Mouse (Mus musculus) heart, postnatal 0 days (tissue): ENCODE measurements at regions not wholly inside any gene's neighbourhood (a gene's known extent, or its start where the extent isn't known, plus 50 kb on each side); places are given as distances from the start of the nearest gene placed in this dataset.

Source experiments
- ATAC-seq: fragments of 200-750 bp; cut with Nextera tagmentation; 2 replicates; pipeline ENCODE4 v1.8.0; 2017; ENCODE audit warnings: low read depth, moderate number of reproducible peaks, moderate library complexity; ENCODE audit not compliant: insufficient read depth
- DNase-seq: peaks from one replicate; pipeline ENCODE4 v3.0.0-alpha.2; 2016; ENCODE audit warnings: low spot score
- H3K27ac ChIP-seq: fragments of 300-500 bp; sonication (generic); 2 replicates; pipeline ENCODE4 v1.5.1; 2014; ENCODE audit warnings: low read depth, mild to moderate bottlenecking
- H3K27me3 ChIP-seq: fragments of 300-500 bp; sonication (generic); 2 replicates; pipeline ENCODE4 v1.6.1; 2014; ENCODE audit warnings: low read length, mixed read lengths; ENCODE audit not compliant: control insufficient read depth, insufficient read depth
- H3K36me3 ChIP-seq: fragments of 300-500 bp; sonication (generic); replicated peaks from 2 replicates; pipeline ENCODE4 v1.6.1; 2014; ENCODE audit warnings: low read length, mixed read lengths; ENCODE audit not compliant: control insufficient read depth, insufficient read depth
- H3K4me1 ChIP-seq: fragments of 300-500 bp; sonication (generic); 2 replicates; pipeline ENCODE4 v1.6.1; 2014; ENCODE audit warnings: antibody characterized with exemption; ENCODE audit not compliant: control insufficient read depth, insufficient read depth
- H3K4me2 ChIP-seq: fragments of 300-500 bp; sonication (generic); 2 replicates; pipeline ENCODE4 v1.6.1; 2014; ENCODE audit warnings: low read depth, mild to moderate bottlenecking, low read length, moderate library complexity
- H3K4me3 ChIP-seq: fragments of 300-500 bp; sonication (generic); 2 replicates; pipeline ENCODE4 v1.5.1; 2014; ENCODE audit warnings: low read depth, low read length
- H3K9ac ChIP-seq: fragments of 300-500 bp; sonication (generic); replicated peaks from 2 replicates; pipeline ENCODE4 v1.6.1; 2014; ENCODE audit warnings: low read depth, low read length, mixed read lengths
- H3K9me3 ChIP-seq: fragments of 300-500 bp; sonication (generic); replicated peaks from 2 replicates; pipeline ENCODE4 v1.6.1; 2016; ENCODE audit warnings: low read length; ENCODE audit not compliant: control insufficient read depth
- CTCF ChIP-seq: IDR thresholded peaks from 2 replicates; pipeline ENCODE4 v1.5.1; 2016; ENCODE audit warnings: antibody characterized with exemption, control low read depth, low read depth
- EP300 ChIP-seq: IDR thresholded peaks from 2 replicates; pipeline ENCODE4 v1.6.1; 2016; ENCODE audit warnings: antibody characterized with exemption, low read depth
- WGBS: fragments of 180-500 bp; shearing (Covaris S2); extraction: QIAGEN DNeasy Blood & Tissue Kit; methylation state at CpG from one replicate; pipeline ENCODE4 v1.1.7; 2014; 5-methylcytosine and 5-hydroxymethylcytosine counted together

DNA sequence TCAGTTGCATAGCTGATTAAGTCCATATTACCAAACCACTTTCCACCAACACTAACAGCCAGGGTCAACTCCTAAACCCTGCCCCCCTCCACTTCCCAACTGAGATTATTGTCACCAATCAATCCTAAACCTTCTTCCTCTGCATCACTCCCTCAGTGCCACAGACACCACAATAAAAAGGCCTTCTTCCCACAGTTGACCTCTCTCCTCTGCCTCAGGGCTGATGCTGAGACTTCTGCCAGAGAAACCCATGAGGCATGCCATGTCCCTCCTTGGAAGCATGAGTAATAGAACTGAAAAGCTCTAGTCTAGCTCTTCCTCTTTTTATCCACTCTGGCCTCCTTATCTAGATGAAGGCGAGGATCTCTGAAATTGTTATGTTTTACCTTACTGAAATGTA is 300.0 kb upstream of the Clec14a start:
- H3K4me2 ChIP-seq = no peak overlapping the region
- TF ChIP-seq CTCF (no peak), EP300 (no peak)
- ATAC-seq (no peak), DNase-seq (no peak)
- H3K4me3 ChIP-seq = no peak overlapping the region
- no peaks in the 10 kb centered on the region for H3K36me3 ChIP-seq
- WGBS = 77% methylated on average over 1 of the region's 1 CpGs
- no peaks in the 10 kb centered on the region for H3K4me1 ChIP-seq
- no peaks in the 10 kb centered on the region for H3K27me3 ChIP-seq
- H3K27ac ChIP-seq = no peak overlapping the region
- no peak overlapping the region for H3K9ac ChIP-seq
- no peaks in the 10 kb centered on the region for H3K9me3 ChIP-seq

DNA sequence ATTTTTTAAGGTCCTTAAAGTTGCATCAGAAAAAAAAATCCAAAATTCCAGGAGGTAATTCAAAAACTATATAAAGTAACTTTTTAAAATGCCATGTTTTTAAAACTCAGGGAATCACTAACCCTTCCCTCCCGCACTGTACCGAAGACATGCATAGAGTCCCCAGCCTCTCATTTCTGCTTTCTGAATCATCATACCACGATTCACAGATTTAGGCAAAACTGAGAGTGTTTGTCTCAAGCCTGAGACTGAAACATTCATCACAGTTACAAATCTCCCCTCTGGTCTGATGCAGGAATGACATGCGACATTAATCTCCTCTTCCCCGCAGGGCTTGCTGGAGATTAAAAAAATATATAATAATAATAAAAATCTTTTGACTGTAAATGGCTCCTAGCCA is 291.8 kb upstream of the Clec14a start:
- H3K4me3 ChIP-seq = no peak overlapping the region
- no peaks in the 10 kb centered on the region for H3K27me3 ChIP-seq
- no peak overlapping the region for H3K9ac ChIP-seq
- H3K27ac ChIP-seq = no peak overlapping the region
- H3K4me1 ChIP-seq = no peaks in the 10 kb centered on the region
- ATAC-seq (no peak), DNase-seq (no peak)
- H3K36me3 ChIP-seq = no peaks in the 10 kb centered on the region
- H3K9me3 ChIP-seq = no peaks in the 10 kb centered on the region
- TF ChIP-seq CTCF = no peak
- no peak for TF ChIP-seq EP300
- H3K4me2 ChIP-seq = no peak overlapping the region
- WGBS = 77% methylated on average over 5 of the region's 5 CpGs

DNA sequence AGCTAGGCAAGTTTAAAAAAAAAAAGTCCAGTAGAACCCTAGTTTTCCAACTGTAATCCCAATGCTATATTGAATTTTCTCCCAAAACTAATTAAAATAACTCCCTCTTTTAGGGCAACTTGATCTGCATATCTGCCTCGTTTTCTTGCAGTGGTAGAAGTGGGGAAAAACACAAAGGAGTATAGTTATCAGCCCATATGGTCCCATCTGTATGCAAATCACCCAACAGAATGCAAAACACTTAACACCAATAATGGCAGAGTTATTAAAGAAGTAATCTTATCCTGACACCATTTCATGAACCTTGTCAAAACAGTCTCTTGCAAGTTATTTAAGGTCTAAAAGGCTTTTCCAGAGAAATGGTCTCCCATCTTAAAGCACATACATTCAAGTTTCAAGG is 290.7 kb upstream of the Clec14a start:
- Histone ChIP-seq H3K4me2 (no peak overlapping the region), H3K27ac (no peak overlapping the region), H3K27me3 (no peaks in the 10 kb centered on the region), H3K9ac (no peak overlapping the region), H3K36me3 (no peaks in the 10 kb centered on the region), H3K9me3 (no peaks in the 10 kb centered on the region), H3K4me1 (no peaks in the 10 kb centered on the region), H3K4me3 (no peak overlapping the region)
- TF ChIP-seq CTCF (no peak), EP300 (no peak)
- 35% methylated on average over 1 of the region's 1 CpGs for WGBS
- no peak for DNase-seq
- ATAC-seq = no peak

DNA sequence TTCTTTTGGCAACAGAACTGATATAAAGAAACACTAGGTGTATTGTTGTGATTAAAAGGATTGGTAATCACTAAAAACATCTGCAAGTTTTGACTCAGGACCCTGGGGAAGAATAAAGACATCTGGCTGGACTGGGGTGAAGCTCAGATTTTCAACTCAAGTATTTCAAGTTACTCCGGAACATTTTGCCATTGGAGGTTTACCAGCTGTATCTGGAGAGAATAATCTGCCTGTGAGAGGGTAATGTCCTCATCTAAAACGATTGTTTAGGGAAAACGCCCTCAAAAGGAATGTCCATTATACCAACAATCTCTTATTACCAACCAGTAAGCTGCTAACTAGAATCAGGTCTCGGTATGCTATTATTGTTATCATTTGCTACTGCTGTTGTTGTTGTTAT is 288.2 kb upstream of the Clec14a start:
- DNase-seq (no peak), ATAC-seq (no peak)
- Histone ChIP-seq H3K36me3 (no peaks in the 10 kb centered on the region), H3K4me2 (no peak overlapping the region), H3K9me3 (no peaks in the 10 kb centered on the region), H3K27me3 (no peaks in the 10 kb centered on the region), H3K4me3 (no peak overlapping the region), H3K4me1 (no peaks in the 10 kb centered on the region), H3K9ac (no peak overlapping the region), H3K27ac (no peak overlapping the region)
- WGBS = 71% methylated on average over 4 of the region's 4 CpGs
- TF ChIP-seq CTCF (no peak), EP300 (no peak)

DNA sequence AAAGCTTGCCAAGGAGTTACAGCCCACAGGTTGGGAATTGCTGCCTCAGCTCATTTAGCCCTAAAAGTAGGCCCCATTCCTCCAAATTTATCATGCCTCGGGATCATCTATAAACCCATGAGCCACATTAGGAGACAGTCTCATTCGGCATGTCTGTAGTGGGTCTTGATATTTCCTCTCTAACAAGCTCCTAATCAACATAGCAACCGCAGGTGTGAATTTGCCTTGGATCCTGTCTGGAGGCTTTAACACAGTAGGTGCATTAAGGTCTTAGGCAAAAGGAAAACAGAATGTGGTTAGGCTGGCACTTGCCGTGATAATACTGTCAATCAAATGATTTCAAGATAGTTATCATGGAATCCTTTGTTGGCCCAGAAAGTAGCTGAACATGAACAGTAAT is 287.7 kb upstream of the Clec14a start:
- ATAC-seq (no peak), DNase-seq (no peak)
- Histone ChIP-seq H3K4me2 (no peak overlapping the region), H3K4me3 (no peak overlapping the region), H3K9ac (no peak overlapping the region), H3K4me1 (no peaks in the 10 kb centered on the region), H3K27ac (no peak overlapping the region), H3K9me3 (no peaks in the 10 kb centered on the region), H3K36me3 (no peaks in the 10 kb centered on the region), H3K27me3 (no peaks in the 10 kb centered on the region)
- WGBS = 66% methylated on average over 4 of the region's 4 CpGs
- no peak for TF ChIP-seq CTCF
- no peak for TF ChIP-seq EP300

DNA sequence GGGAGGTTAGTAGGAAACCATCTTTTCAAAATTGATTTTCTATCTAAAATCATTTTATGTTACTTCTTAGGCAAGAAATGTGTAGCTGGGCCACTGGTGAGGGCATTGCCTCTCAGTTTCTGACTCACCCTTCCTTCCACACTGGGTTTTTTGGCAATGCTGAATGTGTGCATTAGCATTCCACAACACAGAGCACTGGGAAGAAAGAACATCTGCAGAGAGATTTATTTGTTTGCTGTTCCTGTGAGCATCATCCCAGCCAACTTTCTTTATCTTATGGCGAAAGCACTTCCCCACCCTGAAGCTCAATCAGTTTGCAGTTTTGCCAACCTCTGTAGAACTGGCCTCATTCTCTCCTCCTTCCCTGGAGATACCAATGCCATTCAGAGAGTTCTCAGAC is 287.0 kb upstream of the Clec14a start:
- TF ChIP-seq EP300 (no peak), CTCF (no peak)
- Histone ChIP-seq H3K4me1 (no peaks in the 10 kb centered on the region), H3K4me2 (no peak overlapping the region), H3K4me3 (no peak overlapping the region), H3K9ac (no peak overlapping the region), H3K36me3 (no peaks in the 10 kb centered on the region), H3K27ac (no peak overlapping the region), H3K27me3 (no peaks in the 10 kb centered on the region), H3K9me3 (no peaks in the 10 kb centered on the region)
- no peak for DNase-seq
- no peak for ATAC-seq
- WGBS = 62% methylated on average over 1 of the region's 1 CpGs
